Mouse (Mus musculus): ENCODE results near the gene Myof. TPM values are rescaled to one million over a fixed set of nuclear protein-coding genes. Genes with fewer than 3 reads are reported as not detected.

The Myof gene
- total and polyA plus RNA-seq, 2 experiments: 0.48 to 2.1 TPM

GRCm38 (mm10) chr19:38038267-38038666, 5.1 kb downstream of the Myof start:
- DNase-seq (ENCODE audit: extremely low read depth, low read depth, low spot score): no peak
- H3K9ac ChIP-seq (ENCODE audit: low read depth, low read length): no peak overlapping the region
- H3K4me3 ChIP-seq (ENCODE audit: insufficient read depth, low read depth, low read length): no peak overlapping the region
- TF ChIP-seq CTCF (IDR thresholded peaks at IDR 0.05; ENCODE audit: low read depth, low read length): no peak
- H3K4me1 ChIP-seq (ENCODE audit: control insufficient read depth, insufficient read depth, low read length): no peaks in the 10 kb centered on the region
- H3K27ac ChIP-seq (replicated peaks; ENCODE audit: insufficient read depth, low read depth, low read length): no peak overlapping the region
- no peaks in the 10 kb centered on the region for H3K27me3 ChIP-seq (ENCODE audit: control insufficient read depth, insufficient read depth, low read length)
- H3K36me3 ChIP-seq (ENCODE audit: control insufficient read depth, insufficient read depth, low read length): no peaks in the 10 kb centered on the region
- WGBS: 68% methylated on average over 2 of the region's 2 CpGs
- no peaks in the 10 kb centered on the region for H3K79me2 ChIP-seq (ENCODE audit: control insufficient read depth, insufficient read depth, low read length)

GRCm38 (mm10) chr19:38035766-38036165, 7.6 kb downstream of the Myof start:
- H3K36me3 ChIP-seq (ENCODE audit: control insufficient read depth, insufficient read depth, low read length): no peaks in the 10 kb centered on the region
- 65% methylated on average over 2 of the region's 2 CpGs for WGBS
- H3K9ac ChIP-seq (ENCODE audit: low read depth, low read length): no peak overlapping the region
- H3K27me3 ChIP-seq (ENCODE audit: control insufficient read depth, insufficient read depth, low read length): no peaks in the 10 kb centered on the region
- H3K4me3 ChIP-seq (ENCODE audit: insufficient read depth, low read depth, low read length): no peak overlapping the region
- TF ChIP-seq CTCF (IDR thresholded peaks at IDR 0.05; ENCODE audit: low read depth, low read length) (no peak), POLR2A (IDR thresholded peaks at IDR 0.05; ENCODE audit: extremely low read depth, insufficient read depth, low read length) (no peak)
- no peaks in the 10 kb centered on the region for H3K4me1 ChIP-seq (ENCODE audit: control insufficient read depth, insufficient read depth, low read length)
- H3K79me2 ChIP-seq (ENCODE audit: control insufficient read depth, insufficient read depth, low read length): no peaks in the 10 kb centered on the region
- H3K27ac ChIP-seq (replicated peaks; ENCODE audit: insufficient read depth, low read depth, low read length): no peak overlapping the region
- DNase-seq (ENCODE audit: extremely low read depth, low read depth, low spot score): no peak

GRCm38 (mm10) chr19:38034696-38035095, 8.7 kb downstream of the Myof start:
- Histone ChIP-seq H3K4me1 (ENCODE audit: control insufficient read depth, insufficient read depth, low read length) (no peaks in the 10 kb centered on the region), H3K9ac (ENCODE audit: low read depth, low read length) (no peak overlapping the region), H3K79me2 (ENCODE audit: control insufficient read depth, insufficient read depth, low read length) (no peaks in the 10 kb centered on the region), H3K36me3 (ENCODE audit: control insufficient read depth, insufficient read depth, low read length) (no peaks in the 10 kb centered on the region), H3K27ac (replicated peaks; ENCODE audit: insufficient read depth, low read depth, low read length) (no peak overlapping the region), H3K4me3 (ENCODE audit: insufficient read depth, low read depth, low read length) (no peak overlapping the region), H3K27me3 (ENCODE audit: control insufficient read depth, insufficient read depth, low read length) (no peaks in the 10 kb centered on the region)
- DNase-seq (ENCODE audit: extremely low read depth, low read depth, low spot score): no peak
- WGBS: 79% methylated on average over 2 of the region's 2 CpGs
- no peak for TF ChIP-seq POLR2A (IDR thresholded peaks at IDR 0.05; ENCODE audit: extremely low read depth, insufficient read depth, low read length)
- no peak for TF ChIP-seq CTCF (IDR thresholded peaks at IDR 0.05; ENCODE audit: low read depth, low read length)

GRCm38 (mm10) chr19:38033735-38034057, 9.7 kb downstream of the Myof start:
- Histone ChIP-seq H3K36me3 (ENCODE audit: control insufficient read depth, insufficient read depth, low read length) (no peaks in the 10 kb centered on the region), H3K4me3 (ENCODE audit: insufficient read depth, low read depth, low read length) (no peak overlapping the region), H3K4me1 (ENCODE audit: control insufficient read depth, insufficient read depth, low read length) (no peaks in the 10 kb centered on the region), H3K79me2 (ENCODE audit: control insufficient read depth, insufficient read depth, low read length) (no peaks in the 10 kb centered on the region), H3K27ac (replicated peaks; ENCODE audit: insufficient read depth, low read depth, low read length) (no peak overlapping the region), H3K9ac (ENCODE audit: low read depth, low read length) (no peak overlapping the region), H3K27me3 (ENCODE audit: control insufficient read depth, insufficient read depth, low read length) (no peaks in the 10 kb centered on the region)
- TF ChIP-seq POLR2A (IDR thresholded peaks at IDR 0.05; ENCODE audit: extremely low read depth, insufficient read depth, low read length) (no peak), CTCF (IDR thresholded peaks at IDR 0.05; ENCODE audit: low read depth, low read length) (no peak)
- no peak for DNase-seq (ENCODE audit: extremely low read depth, low read depth, low spot score)
- 87% methylated on average over 2 of the region's 2 CpGs for WGBS

GRCm38 (mm10) chr19:38032993-38033734, 10.2 kb downstream of the Myof start:
- Histone ChIP-seq H3K79me2 (ENCODE audit: control insufficient read depth, insufficient read depth, low read length) (no peaks in the 10 kb centered on the region), H3K4me1 (ENCODE audit: control insufficient read depth, insufficient read depth, low read length) (no peaks in the 10 kb centered on the region), H3K4me3 (ENCODE audit: insufficient read depth, low read depth, low read length) (no peak overlapping the region), H3K9ac (ENCODE audit: low read depth, low read length) (no peak overlapping the region), H3K27me3 (ENCODE audit: control insufficient read depth, insufficient read depth, low read length) (no peaks in the 10 kb centered on the region), H3K27ac (replicated peaks; ENCODE audit: insufficient read depth, low read depth, low read length) (no peak overlapping the region), H3K36me3 (ENCODE audit: control insufficient read depth, insufficient read depth, low read length) (no peaks in the 10 kb centered on the region)
- TF ChIP-seq CTCF (IDR thresholded peaks at IDR 0.05; ENCODE audit: low read depth, low read length) (no peak), POLR2A (IDR thresholded peaks at IDR 0.05; ENCODE audit: extremely low read depth, insufficient read depth, low read length) (no peak)
- 87% methylated on average over 15 of the region's 15 CpGs for WGBS
- DNase-seq (ENCODE audit: extremely low read depth, low read depth, low spot score): no peak

- H3K79me2 ChIP-seq (ENCODE audit: control insufficient read depth, insufficient read depth, low read length): no peaks in the 10 kb centered on the region
- 76% methylated on average over 9 of the region's 9 CpGs for WGBS
- TF ChIP-seq POLR2A (IDR thresholded peaks at IDR 0.05; ENCODE audit: extremely low read depth, insufficient read depth, low read length) (no peak), CTCF (IDR thresholded peaks at IDR 0.05; ENCODE audit: low read depth, low read length) (no peak)
- no peak overlapping the region for H3K4me3 ChIP-seq (ENCODE audit: insufficient read depth, low read depth, low read length)
- no peaks in the 10 kb centered on the region for H3K27me3 ChIP-seq (ENCODE audit: control insufficient read depth, insufficient read depth, low read length)
- no peak for DNase-seq (ENCODE audit: extremely low read depth, low read depth, low spot score)
- no peak overlapping the region for H3K27ac ChIP-seq (replicated peaks; ENCODE audit: insufficient read depth, low read depth, low read length)
- H3K36me3 ChIP-seq (ENCODE audit: control insufficient read depth, insufficient read depth, low read length): no peaks in the 10 kb centered on the region
- H3K4me1 ChIP-seq (ENCODE audit: control insufficient read depth, insufficient read depth, low read length): no peaks in the 10 kb centered on the region; the same call in 1 of the 2 replicates
- no peak overlapping the region for H3K9ac ChIP-seq (ENCODE audit: low read depth, low read length)
Observed at GRCm38 (mm10) chr19:38031144-38031543, 12.2 kb downstream of the Myof start.

Data from liver, adult 2 months (tissue).